Mouse (Mus musculus): ENCODE measurements around the gene U2af2.

DNA sequence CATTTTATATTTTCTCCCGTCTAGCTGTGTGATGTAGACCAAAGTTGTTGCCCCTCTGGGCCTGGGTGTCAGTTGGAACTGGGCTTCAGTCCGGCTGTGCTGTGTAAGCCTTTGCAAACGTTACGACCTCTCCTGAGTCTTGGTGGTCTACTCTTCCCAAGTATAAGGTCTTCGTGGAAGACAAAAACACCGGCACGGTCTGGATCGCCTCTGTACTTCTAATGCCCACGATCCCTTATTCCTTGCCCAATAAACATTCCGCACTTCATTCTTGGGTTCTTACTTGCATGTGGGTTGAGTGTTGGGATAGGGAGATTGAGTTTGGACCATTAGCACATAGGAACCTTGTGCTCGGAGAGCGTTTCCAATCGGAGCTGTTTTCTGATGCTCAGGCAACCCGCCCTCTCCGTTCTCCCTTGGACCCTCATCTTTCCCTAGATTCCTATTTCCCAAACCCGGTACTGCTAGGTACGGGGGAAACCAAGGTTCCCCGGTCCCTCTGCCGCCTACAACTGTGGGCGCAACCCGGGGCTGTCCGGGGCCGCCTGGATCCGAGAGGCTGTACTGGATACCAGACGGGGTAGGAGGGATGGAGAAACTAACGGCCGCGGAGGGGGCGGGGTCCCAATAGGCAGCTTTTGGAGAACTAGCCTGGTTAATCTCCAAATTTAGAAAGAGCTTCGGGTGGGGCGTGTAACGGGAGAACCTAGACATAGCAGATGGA is 8.3 kb upstream of the U2af2 start:
- TF ChIP-seq MAFK (IDR thresholded peaks at IDR 0.05; ENCODE audit: insufficient read depth, low read depth, low read length) (no peak), CHD2 (IDR thresholded peaks at IDR 0.05; ENCODE audit: low read depth, low read length) (no peak), ZNF384 (IDR thresholded peaks at IDR 0.05; ENCODE audit: low read depth, low read length) (no peak)

All from ES-E14 (cell line).